Mouse (Mus musculus) ES-E14 (cell line): ENCODE measurements around the gene Myrfl. TPM values are rescaled to one million over a fixed set of nuclear protein-coding genes. Genes with fewer than 3 reads are reported as not detected.

Source experiments
- DNase-seq: peaks from one replicate; pipeline ENCODE4 v3.0.0-alpha.2; 2013; ENCODE audit warnings: low read depth, low spot score
- H3K27ac ChIP-seq: 2 replicates; pipeline ENCODE4 v1.5.1; 2012; ENCODE audit warnings: low read depth, mild to moderate bottlenecking, low read length, moderate library complexity, mixed read lengths; ENCODE audit not compliant: poor library complexity, insufficient read depth, severe bottlenecking
- H3K36me3 ChIP-seq: 2 replicates; pipeline ENCODE4 v1.6.1; 2012; ENCODE audit warnings: mild to moderate bottlenecking, low read length, moderate library complexity, mixed read lengths; ENCODE audit not compliant: control insufficient read depth, poor library complexity, insufficient read depth, severe bottlenecking
- H3K4me1 ChIP-seq, 2 experiments: fragments of 150-350 bp in 1 of 2; sonication (generic) in 1 of 2; 2 replicates each; pipeline ENCODE4 v1.6.1; 2012; ENCODE audit warnings: low read length in 2 of 2, mild to moderate bottlenecking in 1 of 2, mixed read lengths in 1 of 2; ENCODE audit not compliant: control insufficient read depth in 2 of 2, insufficient read depth in 2 of 2, poor library complexity in 1 of 2
- H3K4me3 ChIP-seq, 2 experiments: fragments of 150-350 bp in 1 of 2; sonication (generic) in 1 of 2; 2 replicates each; pipeline ENCODE4 v1.5.1; 2012; ENCODE audit warnings: low read length in 2 of 2, low read depth in 1 of 2, mild to moderate bottlenecking in 1 of 2, mixed read lengths in 1 of 2; ENCODE audit not compliant: insufficient read depth in 1 of 2, poor library complexity in 1 of 2, severe bottlenecking in 1 of 2
- H3K9ac ChIP-seq: 2 replicates; pipeline ENCODE4 v1.6.1; 2012; ENCODE audit warnings: low read depth, mild to moderate bottlenecking, low read length, mixed read lengths; ENCODE audit not compliant: poor library complexity, insufficient read depth, severe bottlenecking
- H3K9me3 ChIP-seq: fragments of 150-350 bp; sonication (generic); 2 replicates; pipeline ENCODE4 v1.6.1; 2012; ENCODE audit warnings: low read depth, mild to moderate bottlenecking, low read length; ENCODE audit not compliant: control insufficient read depth, insufficient read depth
- CHD2 ChIP-seq: IDR thresholded peaks from 2 replicates; pipeline ENCODE4 v1.6.1; 2014; ENCODE audit warnings: mild to moderate bottlenecking, low read depth, low read length, inconsistent platforms
- HCFC1 ChIP-seq: IDR thresholded peaks from 2 replicates; pipeline ENCODE4 v1.6.1; 2012; ENCODE audit warnings: low read length, inconsistent platforms, borderline replicate concordance; ENCODE audit not compliant: insufficient read depth
- MAFK ChIP-seq: IDR thresholded peaks from 2 replicates; pipeline ENCODE4 v1.6.1; 2014; ENCODE audit warnings: mild to moderate bottlenecking, low read depth, low read length, inconsistent platforms; ENCODE audit not compliant: insufficient read depth
- ZC3H11A ChIP-seq: IDR thresholded peaks from 2 replicates; pipeline ENCODE4 v1.6.1; 2012; ENCODE audit warnings: low read depth, mild to moderate bottlenecking, inconsistent platforms, low read length, borderline replicate concordance
- ZNF384 ChIP-seq: IDR thresholded peaks from 2 replicates; pipeline ENCODE4 v1.6.1; 2012; ENCODE audit warnings: low read depth, low read length, inconsistent platforms
- in situ Hi-C, 2 experiments: fragments of 600-800 bp; cut with MboI; formaldehyde crosslinking; loops; one replicate each; pipeline ENCODE4 v1.15.1; 2025; ENCODE audit warnings: low sequenced_read_pairs in 2 of 2, inconsistent platforms in 1 of 2; ENCODE audit not compliant: unreplicated experiment in 2 of 2
- total RNA-seq: library from RNA; depleted of rRNA; stranded (reverse); fragments of 300-350 nt; gene quantifications from 2 replicates; pipeline ENCODE4 v1.2.3, GENCODE M21; 2012

Gene Myrfl
- total RNA-seq, 1 experiment, result 0.13 TPM

DNA sequence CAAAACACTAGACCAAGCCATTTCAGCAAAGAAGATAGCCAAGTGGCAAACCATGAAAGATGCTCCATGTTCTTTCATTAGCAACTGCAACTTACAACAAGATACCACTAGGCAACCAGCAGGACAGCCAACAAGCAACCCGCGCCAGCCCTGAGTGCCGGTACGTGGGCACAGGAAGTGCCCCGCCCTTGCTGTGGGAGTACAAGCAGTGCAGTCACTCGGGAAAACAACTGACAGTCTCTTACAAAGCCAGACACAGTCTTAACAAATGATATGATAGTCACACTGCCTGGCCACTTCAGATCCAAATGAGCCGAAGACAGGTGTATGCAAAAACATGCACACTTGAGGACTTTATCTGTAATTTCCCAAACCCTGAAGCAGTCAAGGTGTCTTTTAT lies 33.8 kb upstream of the Myrfl start:
- Histone ChIP-seq H3K9me3 (no peaks in the 10 kb centered on the region), H3K9ac (no peak overlapping the region), H3K27ac (no peak overlapping the region), H3K4me3 (no peak overlapping the region), H3K36me3 (peaks cover 19% of the 10 kb centered on the region), H3K4me1 (peaks cover 2 to 8% of the 10 kb centered on the region in 2 experiments; a peak in 3 of 4 replicates)
- in situ Hi-C loops, result no loop called here
- TF ChIP-seq CHD2, result no peak
- TF ChIP-seq ZC3H11A, result no peak
- TF ChIP-seq HCFC1, result no peak
- no peak for TF ChIP-seq MAFK
- no peak for TF ChIP-seq ZNF384
- no peak for DNase-seq

DNA sequence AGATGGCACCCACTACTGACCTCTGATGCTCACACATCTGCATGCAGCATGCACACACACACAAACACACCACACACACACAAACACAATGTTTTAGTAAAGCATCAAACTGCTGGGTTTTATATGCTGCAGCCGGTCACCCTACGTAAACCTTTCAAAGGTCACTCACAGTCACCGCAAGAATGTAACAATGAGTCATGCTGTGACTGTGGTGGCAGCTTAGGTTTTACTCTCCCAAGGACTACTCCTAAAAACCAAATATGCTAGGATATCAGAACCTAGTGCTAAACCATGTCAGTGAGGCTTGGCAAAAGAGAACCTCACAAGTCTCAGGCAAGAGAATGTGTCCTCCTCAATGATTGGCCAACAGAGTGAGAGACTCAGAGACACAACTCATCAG lies 32.1 kb upstream of the Myrfl start:
- in situ Hi-C loops, result no loop called here
- Histone ChIP-seq H3K4me1 (peaks cover 2 to 6% of the 10 kb centered on the region in 2 experiments; a peak in 3 of 4 replicates), H3K9me3 (no peaks in the 10 kb centered on the region), H3K4me3 (no peak overlapping the region), H3K27ac (no peak overlapping the region), H3K36me3 (peaks cover 27% of the 10 kb centered on the region), H3K9ac (no peak overlapping the region)
- DNase-seq, result no peak
- TF ChIP-seq ZC3H11A (no peak), CHD2 (no peak), HCFC1 (no peak), MAFK (no peak), ZNF384 (no peak)

DNA sequence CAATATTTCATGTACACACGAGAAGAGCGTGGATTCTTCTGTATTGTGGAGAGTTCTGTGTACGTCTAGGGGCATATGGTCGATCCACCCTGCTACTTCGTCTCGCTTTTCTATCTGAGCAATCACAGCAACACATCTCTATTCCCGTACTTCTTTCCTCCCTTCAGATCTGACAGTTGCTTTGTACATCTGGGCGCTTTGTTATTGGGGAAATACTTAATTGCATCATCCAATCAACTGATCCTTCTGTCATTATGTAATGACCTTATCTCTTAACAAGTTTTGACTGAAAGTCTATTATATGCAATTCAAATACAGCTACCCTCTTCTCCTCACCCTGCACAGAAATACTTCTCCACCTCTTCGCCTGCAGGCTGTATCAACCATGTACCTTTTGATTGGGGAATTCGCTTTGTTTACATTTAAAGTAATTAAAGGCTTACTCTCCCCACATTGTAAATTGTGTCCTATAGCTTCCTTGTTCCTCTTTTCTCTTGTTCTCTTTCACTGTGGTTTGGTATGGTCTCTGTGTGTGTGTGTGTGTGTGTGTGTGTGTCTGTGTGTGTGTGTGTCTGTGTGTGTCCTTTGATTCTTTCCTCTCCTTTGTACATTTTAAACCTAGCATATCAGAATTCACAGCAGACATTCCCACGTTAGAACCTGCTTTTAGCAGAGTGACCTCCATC lies 29.9 kb upstream of the Myrfl start:
- Histone ChIP-seq H3K9me3 (no peaks in the 10 kb centered on the region), H3K9ac (no peak overlapping the region), H3K4me3 (no peak overlapping the region), H3K27ac (no peak overlapping the region), H3K36me3 (peaks cover 30% of the 10 kb centered on the region), H3K4me1 (peaks cover 2 to 18% of the 10 kb centered on the region in 2 experiments; a peak in 3 of 4 replicates)
- TF ChIP-seq CHD2, result no peak
- no peak for TF ChIP-seq MAFK
- TF ChIP-seq ZNF384, result no peak
- TF ChIP-seq ZC3H11A, result no peak
- no peak for TF ChIP-seq HCFC1
- no peak for DNase-seq
- in situ Hi-C loops, result no loop called here

DNA sequence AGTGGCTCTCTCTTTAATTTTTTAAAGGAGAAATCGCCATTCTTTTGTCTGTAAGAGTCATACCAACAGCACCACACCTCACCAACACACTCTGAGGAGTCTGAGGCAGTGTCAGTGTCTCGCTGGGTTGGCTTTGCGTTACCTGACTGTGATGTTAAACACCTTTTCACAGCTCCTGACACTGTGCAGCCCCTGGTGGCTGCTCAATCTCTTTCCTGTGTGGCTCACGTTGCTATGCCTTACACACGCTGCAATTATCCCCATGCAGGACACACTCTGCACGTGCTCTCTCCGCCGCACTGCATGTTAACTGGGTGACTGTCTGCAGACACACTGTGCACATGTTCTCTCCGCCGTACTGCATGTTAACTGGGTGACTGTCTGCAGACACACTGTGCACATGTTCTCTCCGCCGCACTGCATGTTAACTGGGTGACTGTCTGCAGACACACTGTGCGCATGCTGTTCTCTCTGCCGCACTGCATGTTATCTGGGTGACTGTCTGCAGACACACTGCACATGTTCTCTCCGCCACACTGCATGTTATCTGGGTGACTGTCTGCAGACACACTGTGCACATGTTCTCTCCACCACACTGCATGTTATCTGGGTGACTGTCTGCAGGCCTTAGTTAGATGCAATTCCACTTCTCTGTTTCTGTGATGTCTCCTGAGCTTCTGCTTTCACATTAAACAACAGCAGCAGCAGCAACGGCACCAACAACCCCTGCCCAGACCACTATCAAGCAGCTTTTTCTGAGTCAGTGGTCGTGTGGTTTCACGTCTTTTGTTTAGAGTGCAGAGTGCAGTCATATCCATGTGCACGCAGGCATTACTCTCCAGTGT lies 27.2 kb upstream of the Myrfl start:
- TF ChIP-seq MAFK (no peak), ZC3H11A (no peak)
- H3K36me3 ChIP-seq, result peaks cover 29% of the 10 kb centered on the region
- H3K9ac ChIP-seq, result no peak overlapping the region
- H3K4me3 ChIP-seq, result no peak overlapping the region
- H3K9me3 ChIP-seq, result no peaks in the 10 kb centered on the region
- no peak for DNase-seq
- in situ Hi-C loops, result no loop called here
- no peak overlapping the region for H3K27ac ChIP-seq
- H3K4me1 ChIP-seq, result peaks cover 0 to 18% of the 10 kb centered on the region in 2 experiments; a peak in 2 of 4 replicates
